Mouse (Mus musculus): ENCODE data around the gene Rfng. TPM values are rescaled to one million over a fixed set of nuclear protein-coding genes. Genes with fewer than 3 reads are reported as not detected.
A peak's percentile ranks its signal among the peaks of the same experiment; 100 is the strongest.

Rfng gene
- polyA plus RNA-seq, 1 experiment = 87.4 TPM

GRCm38 (mm10) chr11:120826016-120826953, 42.3 kb upstream of the Rfng start:
- no peak for DNase-seq
- TF ChIP-seq POLR2A (IDR thresholded peaks at IDR 0.05; ENCODE audit: control insufficient read depth, extremely low read depth, insufficient read depth, low read length, poor library complexity) (no peak), CTCF (IDR thresholded peaks at IDR 0.05; ENCODE audit: borderline replicate concordance, control insufficient read depth, extremely low read depth, insufficient read depth, low read length, poor library complexity) (no peak)
- H3K27ac ChIP-seq (ENCODE audit: control insufficient read depth, insufficient read depth, low read length) = peak overlapping the region; percentile 28; the same call in 1 of the 2 replicates
- no peaks in the 10 kb centered on the region for H3K27me3 ChIP-seq (ENCODE audit: control insufficient read depth, insufficient read depth, low read length)
- WGBS = 93% methylated on average over 8 of the region's 8 CpGs
- peaks cover 30% of the 10 kb centered on the region for H3K4me1 ChIP-seq (replicated peaks; ENCODE audit: control insufficient read depth, insufficient read depth, low read length)
- H3K36me3 ChIP-seq (ENCODE audit: control insufficient read depth, insufficient read depth, low read length) = no peaks in the 10 kb centered on the region
- no peak overlapping the region for H3K4me3 ChIP-seq (ENCODE audit: control insufficient read depth, insufficient read depth, low read length)

GRCm38 (mm10) chr11:120825289-120825863, 41.4 kb upstream of the Rfng start:
- DNase-seq = peak; percentile 21
- H3K4me1 ChIP-seq (replicated peaks; ENCODE audit: control insufficient read depth, insufficient read depth, low read length) = peaks cover 30% of the 10 kb centered on the region
- WGBS = 5% methylated on average over 4 of the region's 4 CpGs
- TF ChIP-seq CTCF (IDR thresholded peaks at IDR 0.05; ENCODE audit: borderline replicate concordance, control insufficient read depth, extremely low read depth, insufficient read depth, low read length, poor library complexity) (no peak), POLR2A (IDR thresholded peaks at IDR 0.05; ENCODE audit: control insufficient read depth, extremely low read depth, insufficient read depth, low read length, poor library complexity) (no peak)
- H3K4me3 ChIP-seq (ENCODE audit: control insufficient read depth, insufficient read depth, low read length) = no peak overlapping the region
- H3K27ac ChIP-seq (ENCODE audit: control insufficient read depth, insufficient read depth, low read length) = peak overlapping the region; percentile 38
- no peaks in the 10 kb centered on the region for H3K27me3 ChIP-seq (ENCODE audit: control insufficient read depth, insufficient read depth, low read length)
- H3K36me3 ChIP-seq (ENCODE audit: control insufficient read depth, insufficient read depth, low read length) = 0 out of 2 replicates have a peak, but pooled peaks cover 1% of the 10 kb centered on the region

GRCm38 (mm10) chr11:120824787-120825288, 40.8 kb upstream of the Rfng start:
- Histone ChIP-seq H3K27ac (ENCODE audit: control insufficient read depth, insufficient read depth, low read length) (peak overlapping the region; percentile 38), H3K27me3 (ENCODE audit: control insufficient read depth, insufficient read depth, low read length) (no peaks in the 10 kb centered on the region), H3K4me3 (ENCODE audit: control insufficient read depth, insufficient read depth, low read length) (peak overlapping the region; percentile 78), H3K36me3 (ENCODE audit: control insufficient read depth, insufficient read depth, low read length) (peaks cover 6% of the 10 kb centered on the region; the same call in 1 of the 2 replicates), H3K4me1 (replicated peaks; ENCODE audit: control insufficient read depth, insufficient read depth, low read length) (peaks cover 30% of the 10 kb centered on the region)
- 0% methylated on average over 21 of the region's 21 CpGs for WGBS
- TF ChIP-seq POLR2A (IDR thresholded peaks at IDR 0.05; ENCODE audit: control insufficient read depth, extremely low read depth, insufficient read depth, low read length, poor library complexity) (no peak), CTCF (IDR thresholded peaks at IDR 0.05; ENCODE audit: borderline replicate concordance, control insufficient read depth, extremely low read depth, insufficient read depth, low read length, poor library complexity) (no peak)
- no peak for DNase-seq

- peak; percentile 95 for DNase-seq
- Histone ChIP-seq H3K27ac (ENCODE audit: control insufficient read depth, insufficient read depth, low read length) (peak within 1 kb of the TSS; percentile 38), H3K4me3 (ENCODE audit: control insufficient read depth, insufficient read depth, low read length) (peak within 1 kb of the TSS; percentile 78), H3K36me3 (ENCODE audit: control insufficient read depth, insufficient read depth, low read length) (peaks cover 13% of the 10 kb centered on the region), H3K4me1 (replicated peaks; ENCODE audit: control insufficient read depth, insufficient read depth, low read length) (peaks cover 30% of the 10 kb centered on the region), H3K27me3 (ENCODE audit: control insufficient read depth, insufficient read depth, low read length) (no peaks in the 10 kb centered on the region)
- TF ChIP-seq CTCF (IDR thresholded peaks at IDR 0.05; ENCODE audit: borderline replicate concordance, control insufficient read depth, extremely low read depth, insufficient read depth, low read length, poor library complexity) (0 out of 2 replicates have a peak, but pooled peaks have one; percentile 16), POLR2A (IDR thresholded peaks at IDR 0.05; ENCODE audit: control insufficient read depth, extremely low read depth, insufficient read depth, low read length, poor library complexity) (peak; percentile 59)
- WGBS = under 1% methylated on average over 102 of the region's 109 CpGs
These were observed 40.2 kb upstream of the Rfng start, which contains the start of gene Fasn for GRCm38 (mm10) chr11:120823956-120824786. Gene Fasn (minus strand): TSS chr11:120824547.

- TF ChIP-seq CTCF (IDR thresholded peaks at IDR 0.05; ENCODE audit: borderline replicate concordance, control insufficient read depth, extremely low read depth, insufficient read depth, low read length, poor library complexity) = no peak
- TF ChIP-seq POLR2A (IDR thresholded peaks at IDR 0.05; ENCODE audit: control insufficient read depth, extremely low read depth, insufficient read depth, low read length, poor library complexity) = no peak
- no peak for DNase-seq
- under 1% methylated on average over 40 of the region's 40 CpGs for WGBS
- Histone ChIP-seq H3K4me3 (ENCODE audit: control insufficient read depth, insufficient read depth, low read length) (peak overlapping the region; percentile 78), H3K36me3 (ENCODE audit: control insufficient read depth, insufficient read depth, low read length) (peaks cover 19% of the 10 kb centered on the region), H3K27me3 (ENCODE audit: control insufficient read depth, insufficient read depth, low read length) (no peaks in the 10 kb centered on the region), H3K4me1 (replicated peaks; ENCODE audit: control insufficient read depth, insufficient read depth, low read length) (peaks cover 30% of the 10 kb centered on the region), H3K27ac (ENCODE audit: control insufficient read depth, insufficient read depth, low read length) (peak overlapping the region; percentile 19)
These were observed 39.5 kb upstream of the Rfng start for GRCm38 (mm10) chr11:120823551-120823947.
